Mouse (Mus musculus) ES-Bruce4 (cell line): ENCODE measurements at regions not wholly inside any gene's neighbourhood (a gene's known extent, or its start where the extent isn't known, plus 50 kb on each side); places are given as distances from the start of the nearest gene placed in this dataset.
A peak's percentile ranks its signal among the peaks of the same experiment; 100 is the strongest.

ENCODE experiments used
- H3K27ac ChIP-seq: 2 replicates; pipeline ENCODE4 v1.5.1; 2012; ENCODE audit warnings: low read length, inconsistent platforms; ENCODE audit not compliant: insufficient read depth
- H3K27me3 ChIP-seq: 2 replicates; pipeline ENCODE4 v1.6.1; 2012; ENCODE audit warnings: mild to moderate bottlenecking, low read length, inconsistent platforms; ENCODE audit not compliant: control insufficient read depth, poor library complexity, insufficient read depth, severe bottlenecking
- H3K36me3 ChIP-seq: 2 replicates; pipeline ENCODE4 v1.6.1; 2012; ENCODE audit warnings: inconsistent platforms, mild to moderate bottlenecking, low read length, moderate library complexity; ENCODE audit not compliant: control insufficient read depth, poor library complexity, insufficient read depth, severe bottlenecking
- H3K4me1 ChIP-seq: one replicate; pipeline ENCODE4 v1.8.1; 2011; ENCODE audit warnings: low read length; ENCODE audit not compliant: control insufficient read depth, insufficient read depth
- H3K4me3 ChIP-seq: 2 replicates; pipeline ENCODE4 v1.5.1; 2011; ENCODE audit warnings: low read depth, mild to moderate bottlenecking, low read length
- H3K9ac ChIP-seq: 2 replicates; pipeline ENCODE4 v1.6.1; 2012; ENCODE audit warnings: low read depth, mild to moderate bottlenecking, inconsistent platforms; ENCODE audit not compliant: poor library complexity, severe bottlenecking
- H3K9me3 ChIP-seq: replicated peaks from 2 replicates; pipeline ENCODE4 v1.6.1; 2012; ENCODE audit warnings: mild to moderate bottlenecking, low read length, inconsistent platforms; ENCODE audit not compliant: control insufficient read depth, poor library complexity, insufficient read depth, severe bottlenecking
- CTCF ChIP-seq: IDR thresholded peaks from one replicate; pipeline ENCODE4 v1.8.1; 2011; ENCODE audit warnings: low read depth, low read length
- EP300 ChIP-seq: IDR thresholded peaks from 2 replicates; pipeline ENCODE4 v1.6.1; 2011; ENCODE audit warnings: low read depth, low read length; ENCODE audit not compliant: insufficient read depth
- POLR2A ChIP-seq: IDR thresholded peaks from one replicate; pipeline ENCODE4 v1.8.1; 2011; ENCODE audit warnings: low read length; ENCODE audit not compliant: insufficient read depth

DNA sequence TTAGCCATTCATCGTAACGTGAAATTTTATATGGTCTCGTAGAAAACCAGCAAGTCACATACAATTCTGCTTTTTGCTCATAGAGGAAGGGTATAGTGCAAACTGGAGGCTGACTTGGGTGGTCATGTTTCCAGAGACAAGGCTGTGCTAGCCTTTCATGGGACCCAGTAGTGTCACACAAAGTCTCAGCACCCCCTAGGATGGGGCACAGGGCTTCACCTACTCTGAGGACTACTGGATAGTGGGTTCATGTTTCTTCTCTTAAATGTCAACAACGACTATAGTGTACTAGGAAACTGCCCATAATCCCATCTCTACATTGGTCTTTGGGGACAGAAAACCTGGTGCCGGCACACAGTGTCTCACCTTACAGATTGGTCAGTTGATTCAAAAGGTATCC, 603.0 kb upstream of the Sall1 start:
- H3K4me1 ChIP-seq, result no peaks in the 10 kb centered on the region
- no peaks in the 10 kb centered on the region for H3K36me3 ChIP-seq
- H3K9me3 ChIP-seq, result no peaks in the 10 kb centered on the region
- TF ChIP-seq EP300 (no peak), CTCF (no peak), POLR2A (no peak)
- H3K4me3 ChIP-seq, result no peak overlapping the region
- H3K27me3 ChIP-seq, result no peaks in the 10 kb centered on the region; the same call in 1 of the 2 replicates
- H3K27ac ChIP-seq, result no peak overlapping the region
- H3K9ac ChIP-seq, result no peak overlapping the region

- Histone ChIP-seq H3K4me3 (no peak overlapping the region), H3K9me3 (no peaks in the 10 kb centered on the region), H3K27me3 (no peaks in the 10 kb centered on the region), H3K27ac (no peak overlapping the region), H3K9ac (no peak overlapping the region), H3K36me3 (no peaks in the 10 kb centered on the region), H3K4me1 (no peaks in the 10 kb centered on the region)
- TF ChIP-seq EP300, result no peak
- no peak for TF ChIP-seq POLR2A
- TF ChIP-seq CTCF, result no peak
Observed at GRCm38 (mm10) chr8:89641339-89641738, 597.4 kb upstream of the Sall1 start.

DNA sequence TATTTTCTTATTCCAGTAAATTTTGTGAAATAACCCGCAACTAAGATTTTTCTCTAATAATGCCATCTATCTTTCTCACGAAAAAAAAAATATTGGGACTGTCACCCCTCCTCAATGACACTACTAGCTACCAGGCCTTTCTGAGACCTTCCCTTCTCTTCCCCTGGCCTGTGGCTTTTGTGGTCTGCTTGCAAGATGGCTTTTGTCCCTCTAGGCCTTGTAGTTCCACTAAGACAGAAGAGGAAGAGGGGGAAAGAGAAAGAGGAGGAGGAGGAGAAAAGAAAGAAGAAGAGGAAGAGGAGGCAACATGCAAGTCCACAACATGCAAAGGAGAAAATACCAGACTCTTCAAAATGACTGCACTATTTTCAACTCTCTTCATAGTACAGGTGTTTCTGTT, 590.9 kb upstream of the Sall1 start:
- H3K4me3 ChIP-seq, result no peak overlapping the region
- H3K9ac ChIP-seq, result no peak overlapping the region
- H3K4me1 ChIP-seq, result no peaks in the 10 kb centered on the region
- no peaks in the 10 kb centered on the region for H3K27me3 ChIP-seq
- TF ChIP-seq EP300, result no peak
- no peak for TF ChIP-seq CTCF
- TF ChIP-seq POLR2A, result no peak
- no peaks in the 10 kb centered on the region for H3K9me3 ChIP-seq
- H3K27ac ChIP-seq, result no peak overlapping the region
- no peaks in the 10 kb centered on the region for H3K36me3 ChIP-seq

DNA sequence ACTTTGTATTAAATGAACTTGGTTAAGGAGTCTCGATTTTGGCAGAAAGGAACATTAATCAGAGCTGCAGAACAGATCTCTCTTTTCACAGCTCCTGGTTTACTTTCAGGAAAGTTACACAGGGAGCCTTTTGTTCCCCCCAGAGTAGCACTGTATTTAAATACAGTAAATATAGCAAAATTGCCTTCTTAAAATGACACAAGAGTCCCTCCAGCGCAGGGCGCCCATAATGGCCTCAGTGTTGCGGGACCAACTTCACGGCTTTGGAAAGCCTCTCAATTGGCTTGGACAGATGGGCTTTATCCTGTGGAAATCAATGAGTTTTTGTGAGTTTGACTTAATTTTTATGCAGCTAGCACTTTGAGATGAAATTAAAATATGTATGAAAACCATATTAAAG, 588.3 kb upstream of the Sall1 start:
- Histone ChIP-seq H3K4me1 (no peaks in the 10 kb centered on the region), H3K36me3 (no peaks in the 10 kb centered on the region), H3K9ac (no peak overlapping the region), H3K4me3 (no peak overlapping the region), H3K27ac (no peak overlapping the region), H3K27me3 (no peaks in the 10 kb centered on the region), H3K9me3 (no peaks in the 10 kb centered on the region)
- TF ChIP-seq CTCF (no peak), EP300 (no peak), POLR2A (no peak)

DNA sequence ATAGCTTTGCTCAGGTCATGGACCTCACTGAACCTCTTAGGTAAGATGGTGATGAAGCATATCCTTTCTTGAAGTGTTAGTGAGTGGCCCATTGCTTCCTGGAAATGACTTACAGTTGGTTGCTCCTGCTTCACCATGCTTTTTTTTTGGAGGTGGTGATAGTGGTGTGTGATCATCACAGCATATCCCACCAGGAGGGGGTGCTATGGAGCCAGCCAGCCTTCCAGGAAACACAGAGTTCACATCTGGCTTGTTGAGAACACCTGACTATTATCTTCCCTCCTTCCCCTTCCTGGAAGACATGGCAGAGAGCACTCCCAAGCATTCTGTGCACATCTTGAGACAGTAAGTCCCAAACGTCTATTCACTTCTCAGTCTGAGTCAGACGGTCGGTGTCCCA, 586.6 kb upstream of the Sall1 start:
- Histone ChIP-seq H3K9me3 (no peaks in the 10 kb centered on the region), H3K4me1 (no peaks in the 10 kb centered on the region), H3K36me3 (no peaks in the 10 kb centered on the region), H3K9ac (no peak overlapping the region), H3K27ac (no peak overlapping the region), H3K4me3 (no peak overlapping the region), H3K27me3 (no peaks in the 10 kb centered on the region)
- TF ChIP-seq EP300, result no peak
- TF ChIP-seq CTCF, result peak; percentile 47
- TF ChIP-seq POLR2A, result no peak

DNA sequence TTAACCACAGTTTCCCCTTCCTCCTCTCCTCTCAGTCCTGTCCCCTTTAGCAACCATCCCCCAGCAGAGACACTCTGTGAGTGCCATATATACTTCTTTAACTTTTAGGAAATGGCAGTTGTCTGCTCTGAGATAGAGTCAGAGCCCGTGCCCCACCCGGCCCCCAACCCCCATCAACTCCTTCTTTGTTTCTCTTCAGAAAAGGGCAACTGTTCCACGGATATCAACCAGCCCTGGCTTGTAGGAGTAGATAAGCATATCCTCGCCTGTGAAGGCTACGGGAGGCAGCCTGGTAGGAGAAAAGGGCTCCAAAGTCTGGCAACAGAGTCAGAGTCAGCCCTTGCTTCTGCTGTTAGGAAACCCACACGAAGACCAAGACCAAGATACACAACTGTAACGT, 574.1 kb upstream of the Sall1 start:
- H3K27ac ChIP-seq, result no peak overlapping the region
- TF ChIP-seq EP300, result no peak
- no peak for TF ChIP-seq CTCF
- TF ChIP-seq POLR2A, result no peak

More for the DNA sequence above, 574.1 kb upstream of the Sall1 start:
- no peak overlapping the region for H3K4me3 ChIP-seq
- no peaks in the 10 kb centered on the region for H3K9me3 ChIP-seq
- no peaks in the 10 kb centered on the region for H3K4me1 ChIP-seq
- H3K27me3 ChIP-seq, result no peaks in the 10 kb centered on the region
- H3K36me3 ChIP-seq, result no peaks in the 10 kb centered on the region
- H3K9ac ChIP-seq, result no peak overlapping the region
